Mouse (Mus musculus): ENCODE measurements at regions not wholly inside any gene's neighbourhood (a gene's known extent, or its start where the extent isn't known, plus 50 kb on each side); places are given as distances from the start of the nearest gene placed in this dataset.
"Not testable (repeated sequence)": the region's sequence is repeated elsewhere in the genome, so short reads cannot be mapped to it uniquely, and the experiment has no call there.

GRCm38 (mm10) chr10:96685991-96686601 is 69.3 kb downstream of the Btg1 start:
- no peak for DNase-seq (ENCODE audit: low spot score in 2 of 2)

DNA sequence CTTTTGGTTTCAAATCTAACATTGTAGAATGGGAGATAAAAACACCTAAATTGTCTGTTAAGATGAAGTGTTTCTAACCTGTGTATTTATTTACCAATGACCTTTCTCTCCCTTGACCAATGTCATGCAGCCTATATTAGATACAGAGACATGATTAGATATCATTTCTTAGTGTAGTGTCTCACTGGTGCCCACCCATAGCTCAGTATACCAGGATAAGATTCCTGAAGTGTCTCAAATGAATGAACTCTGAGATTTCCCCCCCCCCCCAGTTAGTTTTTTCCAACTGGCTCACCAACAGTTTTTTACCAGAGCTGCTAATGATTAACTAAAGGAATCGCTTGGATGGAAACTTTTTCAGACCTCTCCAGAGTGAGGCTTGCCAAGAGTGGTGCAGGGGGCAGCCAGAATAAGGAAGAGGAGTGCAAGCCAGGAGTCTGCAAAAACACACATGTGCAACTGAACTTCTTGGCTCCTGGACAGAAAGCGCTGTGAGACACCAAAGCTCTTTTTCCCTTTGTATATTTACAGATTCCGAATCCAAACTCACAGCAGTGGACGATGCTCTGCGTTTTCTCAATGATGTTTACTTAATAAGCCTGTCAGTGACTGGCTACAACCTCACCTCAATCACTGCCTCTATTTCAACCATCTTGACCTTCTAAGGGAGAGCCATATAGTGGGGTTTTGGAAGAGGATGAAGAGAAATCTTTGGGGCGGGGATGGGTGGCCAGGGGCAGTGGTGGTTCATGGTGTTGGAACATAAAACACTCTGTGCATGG is 70.0 kb downstream of the Btg1 start:
- DNase-seq (ENCODE audit: low spot score in 2 of 2) = no peak

- DNase-seq (ENCODE audit: low spot score in 2 of 2) = no peak
Observed at GRCm38 (mm10) chr10:96687441-96687772, 70.6 kb downstream of the Btg1 start.

GRCm38 (mm10) chr10:96689976-96690867 is 73.4 kb downstream of the Btg1 start:
- no peak for DNase-seq (ENCODE audit: low spot score in 2 of 2)

DNA sequence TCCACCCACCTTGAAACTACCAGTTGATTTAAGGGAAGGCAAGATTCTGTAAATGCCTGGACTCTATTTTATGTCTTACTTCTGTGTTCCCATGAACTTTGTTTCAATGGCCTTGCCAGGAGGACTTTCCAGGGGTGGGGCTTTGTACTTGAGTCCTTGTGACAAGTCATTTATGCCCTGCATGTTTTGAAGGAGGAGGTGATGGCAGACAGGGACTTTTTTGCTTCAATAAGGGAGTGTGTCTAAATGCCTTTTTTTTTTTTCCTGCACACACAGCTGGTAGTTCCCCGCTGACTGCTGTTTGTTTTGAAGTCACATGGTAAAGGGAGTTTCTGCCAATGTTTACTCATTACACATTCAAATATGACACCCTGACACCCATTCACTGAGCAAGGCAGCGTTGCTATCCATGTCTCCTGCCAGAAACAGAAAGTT is 74.1 kb downstream of the Btg1 start:
- no peak for DNase-seq (ENCODE audit: low spot score in 2 of 2)

GRCm38 (mm10) chr10:96691319-96691870 is 74.6 kb downstream of the Btg1 start:
- DNase-seq (ENCODE audit: low spot score in 2 of 2) = no peak

DNA sequence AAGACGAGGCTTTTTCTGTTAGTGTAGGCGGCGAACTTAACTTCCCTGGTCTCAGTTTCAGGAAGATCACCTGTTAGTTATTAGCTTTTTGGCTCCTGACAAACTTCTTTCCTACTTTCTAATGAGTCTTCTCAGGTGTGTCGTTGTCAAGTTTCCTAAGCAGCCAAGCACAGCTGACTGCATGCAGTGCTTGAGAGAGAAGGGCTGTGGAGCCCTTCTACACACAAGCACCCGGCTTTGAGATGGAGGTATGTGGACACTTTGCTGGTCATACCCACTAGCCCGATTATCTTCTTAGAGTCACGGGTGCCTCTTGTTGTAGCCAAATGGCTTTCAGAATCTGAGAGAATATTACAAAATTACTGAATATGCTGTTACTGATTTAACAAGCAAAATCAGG is 76.0 kb downstream of the Btg1 start:
- no peak for DNase-seq (ENCODE audit: low spot score in 2 of 2)

DNA sequence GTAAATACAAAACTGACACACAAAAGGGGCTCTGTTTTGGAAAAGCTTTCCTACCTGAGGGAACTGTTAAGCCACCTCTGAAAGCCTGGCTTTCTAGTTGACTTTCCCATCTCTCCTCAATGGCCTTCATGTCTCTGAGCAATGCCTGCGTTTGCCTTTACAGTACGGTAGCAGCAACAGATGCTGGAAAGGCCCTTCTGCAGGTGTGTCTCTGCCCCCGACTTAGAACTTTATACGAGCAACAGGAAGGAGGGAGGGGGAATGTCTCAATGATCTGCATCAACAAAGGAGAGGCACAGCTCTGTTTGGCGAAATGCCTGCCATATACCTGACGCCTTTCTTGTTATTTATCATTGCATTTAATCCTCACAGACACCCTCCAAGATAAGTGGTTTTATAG is 77.0 kb downstream of the Btg1 start:
- DNase-seq (ENCODE audit: low spot score in 2 of 2) = no peak

GRCm38 (mm10) chr10:96696571-96696970 is 79.8 kb downstream of the Btg1 start:
- DNase-seq (ENCODE audit: low spot score in 2 of 2) = no peak

- DNase-seq (ENCODE audit: low spot score in 2 of 2) = no peak
Observed at GRCm38 (mm10) chr10:96697781-96698180, 81.0 kb downstream of the Btg1 start.

- no peak for DNase-seq (ENCODE audit: low spot score in 2 of 2)
Observed at GRCm38 (mm10) chr10:96706656-96707055, 89.8 kb downstream of the Btg1 start.

- no peak for DNase-seq (ENCODE audit: low spot score in 2 of 2)
Observed at GRCm38 (mm10) chr10:96708471-96708870, 91.7 kb downstream of the Btg1 start.

- no peak for DNase-seq (ENCODE audit: low spot score in 2 of 2)
Observed at GRCm38 (mm10) chr10:96709698-96710356, 93.0 kb downstream of the Btg1 start.

GRCm38 (mm10) chr10:96711993-96712392 is 95.2 kb downstream of the Btg1 start:
- DNase-seq (ENCODE audit: low spot score in 2 of 2) = no peak

DNA sequence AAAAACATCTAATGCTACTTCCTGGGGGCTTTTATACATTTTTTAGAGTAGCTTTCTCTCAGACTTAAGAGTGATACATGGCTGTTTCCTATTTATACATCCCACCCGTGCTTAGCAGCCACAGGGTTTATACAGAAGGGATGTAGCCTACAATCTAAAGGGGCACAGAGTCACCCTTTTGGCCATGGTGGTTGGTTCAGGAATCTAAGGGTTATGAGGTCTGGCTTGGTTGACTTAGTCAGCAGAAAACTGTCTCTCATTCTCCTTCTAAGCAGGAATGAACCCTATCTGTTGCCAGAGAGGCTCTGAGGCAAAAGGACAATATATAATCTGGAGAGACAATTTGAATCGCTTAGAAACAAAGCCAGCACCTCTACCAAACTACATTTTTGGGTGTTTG is 97.9 kb downstream of the Btg1 start:
- no peak for DNase-seq (ENCODE audit: low spot score in 2 of 2)

GRCm38 (mm10) chr10:96717281-96717680 is 100.5 kb downstream of the Btg1 start:
- no peak for DNase-seq (ENCODE audit: low spot score in 2 of 2)

GRCm38 (mm10) chr10:96718706-96719105 is 101.9 kb downstream of the Btg1 start:
- DNase-seq (ENCODE audit: low spot score in 2 of 2) = not testable (repeated sequence)

DNA sequence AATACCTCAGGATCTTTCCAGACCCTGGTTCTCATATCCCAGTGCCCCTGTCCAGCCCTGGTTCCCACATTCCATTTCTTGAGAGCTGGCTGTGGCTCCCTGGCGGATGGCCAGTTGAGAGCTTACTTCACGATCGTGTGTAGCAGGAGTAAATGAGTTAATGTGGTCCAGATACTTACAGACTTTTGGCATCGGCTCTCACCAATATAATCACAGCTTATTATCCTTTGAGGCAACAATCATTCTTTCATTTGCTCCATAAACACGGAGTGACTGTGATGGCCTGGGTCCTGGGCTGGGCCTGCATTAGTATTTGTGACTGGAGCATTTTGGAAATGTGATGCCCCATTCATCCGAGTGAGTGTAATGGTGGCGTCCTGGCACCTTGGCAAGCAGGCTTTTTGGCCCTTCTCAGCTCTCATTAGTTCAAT is 103.5 kb downstream of the Btg1 start:
- DNase-seq (ENCODE audit: low spot score in 2 of 2) = peak in 1 of 2 experiments; percentile 9

DNA sequence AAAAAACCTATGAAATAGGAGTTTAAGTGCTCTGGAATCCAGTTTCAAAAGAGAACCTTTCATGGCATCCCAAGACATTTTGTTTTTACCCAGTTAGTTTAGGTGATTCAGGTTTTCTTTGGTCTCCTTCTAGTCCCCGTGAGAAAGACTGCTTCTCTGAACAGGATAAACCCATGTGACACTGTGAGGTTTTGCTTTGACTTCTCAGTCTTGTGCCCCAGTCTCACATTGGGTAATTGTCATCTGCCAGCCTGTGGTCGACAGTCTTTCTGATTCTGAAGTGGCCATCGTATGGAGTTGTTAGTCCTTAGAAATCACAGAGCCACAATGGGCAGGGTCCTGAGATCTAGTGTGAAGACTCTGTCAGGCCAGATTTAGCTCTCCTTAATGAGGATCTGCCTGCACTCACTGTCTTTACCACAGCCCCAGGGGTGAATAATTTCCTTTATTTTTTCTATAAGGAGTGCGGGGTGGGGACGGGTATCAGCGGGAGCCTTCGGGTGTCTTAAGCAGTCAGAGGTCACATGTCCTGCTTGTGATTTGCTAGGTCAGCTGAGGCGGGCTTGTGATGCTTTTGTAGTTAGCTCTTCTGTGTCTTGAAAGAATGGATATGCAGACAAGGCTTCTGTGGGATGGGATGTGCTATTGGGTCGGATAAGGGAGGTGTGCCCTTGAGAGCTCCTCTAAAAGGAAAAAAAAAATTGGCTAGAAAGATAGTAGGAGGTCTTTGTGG is 104.3 kb downstream of the Btg1 start:
- no peak for DNase-seq (ENCODE audit: low spot score in 2 of 2)

DNA sequence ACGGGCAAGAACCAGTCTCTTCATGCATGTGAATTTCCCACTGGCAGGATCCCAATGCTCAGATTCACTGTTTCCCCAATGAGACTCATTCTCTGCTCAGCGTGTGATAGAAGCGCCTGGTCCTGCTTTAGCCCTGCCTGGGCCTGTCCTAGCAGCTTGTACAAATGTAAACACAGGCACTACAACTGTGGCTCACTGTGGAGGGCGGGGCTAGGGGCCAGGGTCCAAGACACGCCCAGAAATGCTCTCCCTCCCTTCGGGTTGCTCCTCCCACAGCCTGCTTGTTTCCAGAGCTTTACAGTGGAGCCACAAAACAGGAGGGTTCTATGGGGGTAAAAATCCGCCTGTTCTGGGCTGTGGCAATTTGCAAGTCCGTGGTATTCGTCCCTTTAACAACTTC is 105.7 kb downstream of the Btg1 start:
- no peak for DNase-seq (ENCODE audit: low spot score in 2 of 2)

- no peak for DNase-seq (ENCODE audit: low spot score in 2 of 2)
Observed at GRCm38 (mm10) chr10:96723071-96723470, 106.3 kb downstream of the Btg1 start.

Measured in right cerebral cortex, adult 2 months (tissue).